Mouse (Mus musculus) limb, embryonic 14.5 days (tissue): ENCODE data around the gene Nudcd3. TPM values are rescaled to one million over a fixed set of nuclear protein-coding genes. Genes with fewer than 3 reads are reported as not detected.

Experiments
- ATAC-seq: fragments of 200-750 bp; cut with Nextera tagmentation; 2 replicates; pipeline ENCODE4 v1.8.0; 2017; ENCODE audit warnings: low read depth, moderate number of reproducible peaks, moderate TSS enrichment; ENCODE audit not compliant: low FRiP score
- DNase-seq: peaks from one replicate; pipeline ENCODE4 v3.0.0-alpha.2; 2015; ENCODE audit warnings: low spot score
- H3K27ac ChIP-seq: fragments of 300-500 bp; sonication (generic); replicated peaks from 2 replicates; pipeline ENCODE4 v1.5.1; 2014; ENCODE audit warnings: low read depth, mild to moderate bottlenecking, low read length, moderate library complexity, mixed read lengths
- H3K27me3 ChIP-seq: fragments of 300-500 bp; sonication (generic); 2 replicates; pipeline ENCODE4 v1.6.1; 2014; ENCODE audit warnings: low read length, mixed read lengths; ENCODE audit not compliant: control insufficient read depth, insufficient read depth
- H3K36me3 ChIP-seq: fragments of 300-500 bp; sonication (generic); 2 replicates; pipeline ENCODE4 v1.6.1; 2014; ENCODE audit warnings: mild to moderate bottlenecking, low read length, moderate library complexity, mixed read lengths; ENCODE audit not compliant: control insufficient read depth, insufficient read depth
- H3K4me1 ChIP-seq: fragments of 300-500 bp; sonication (generic); 2 replicates; pipeline ENCODE4 v1.6.1; 2014; ENCODE audit warnings: antibody characterized with exemption, low read length, mixed read lengths; ENCODE audit not compliant: control insufficient read depth, insufficient read depth
- H3K4me2 ChIP-seq: fragments of 300-500 bp; sonication (generic); replicated peaks from 2 replicates; pipeline ENCODE4 v1.6.1; 2014; ENCODE audit warnings: low read depth, mild to moderate bottlenecking, low read length, moderate library complexity; ENCODE audit not compliant: severe bottlenecking
- H3K4me3 ChIP-seq: fragments of 300-500 bp; sonication (generic); replicated peaks from 2 replicates; pipeline ENCODE4 v1.5.1; 2014; ENCODE audit warnings: low read length
- H3K9ac ChIP-seq: fragments of 300-500 bp; sonication (generic); 2 replicates; pipeline ENCODE4 v1.6.1; 2014; ENCODE audit warnings: mild to moderate bottlenecking, low read depth, low read length, moderate library complexity; ENCODE audit not compliant: severe bottlenecking
- H3K9me3 ChIP-seq: fragments of 300-500 bp; sonication (generic); 2 replicates; pipeline ENCODE4 v1.6.1; 2016; ENCODE audit warnings: low read length; ENCODE audit not compliant: control insufficient read depth
- POLR2A ChIP-seq: fragments of 200-500 bp; IDR thresholded peaks from 2 replicates; pipeline ENCODE4 v1.8.0; 2012; ENCODE audit warnings: inconsistent platforms, mild to moderate bottlenecking, moderate library complexity, borderline replicate concordance; ENCODE audit not compliant: insufficient read depth, insufficient read length; ENCODE audit errors: extremely low read depth
- WGBS: fragments of 180-500 bp; shearing (Covaris S2); extraction: QIAGEN DNeasy Blood & Tissue Kit; methylation state at CpG from one replicate; pipeline ENCODE4 v1.1.7; 2014; 5-methylcytosine and 5-hydroxymethylcytosine counted together
- polyA plus RNA-seq, 2 experiments: library from polyadenylated mRNA; depleted of rRNA in 1 of 2; stranded (reverse) in 1 of 2; unstranded in 1 of 2; fragments of >200 nt; fragmentation: Nextera tagmentation in 1 of 2; extraction: Ambion mirVana in 1 of 2; gene quantifications; 2 replicates each; pipeline versions ENCODE4 v1.2.1 to v1.2.3; 2012 to 2014

Nudcd3 gene
- polyA plus RNA-seq, 2 experiments = 32.1 to 45.9 TPM

GRCm38 (mm10) chr11:6086991-6087390 is 113.2 kb downstream of the Nudcd3 start:
- Histone ChIP-seq H3K36me3 (no peaks in the 10 kb centered on the region), H3K4me1 (no peaks in the 10 kb centered on the region), H3K27me3 (no peaks in the 10 kb centered on the region), H3K9ac (no peak overlapping the region), H3K4me2 (no peak overlapping the region), H3K27ac (no peak overlapping the region), H3K4me3 (no peak overlapping the region), H3K9me3 (no peaks in the 10 kb centered on the region)
- 46% methylated on average over 4 of the region's 4 CpGs for WGBS
- DNase-seq (no peak), ATAC-seq (no peak)
- no peak for TF ChIP-seq POLR2A

GRCm38 (mm10) chr11:6078737-6079136 is 121.5 kb downstream of the Nudcd3 start:
- WGBS = 78% methylated on average over 2 of the region's 2 CpGs

GRCm38 (mm10) chr11:6075618-6076066 is 124.6 kb downstream of the Nudcd3 start:
- ATAC-seq (no peak), DNase-seq (no peak)
- Histone ChIP-seq H3K27me3 (no peaks in the 10 kb centered on the region), H3K9me3 (no peaks in the 10 kb centered on the region), H3K36me3 (no peaks in the 10 kb centered on the region), H3K27ac (no peak overlapping the region), H3K9ac (no peak overlapping the region), H3K4me1 (no peaks in the 10 kb centered on the region), H3K4me3 (no peak overlapping the region), H3K4me2 (no peak overlapping the region)
- no peak for TF ChIP-seq POLR2A
- WGBS = 47% methylated on average over 8 of the region's 8 CpGs

More at GRCm38 (mm10) chr11:6078737-6079136, 121.5 kb downstream of the Nudcd3 start:
- no peak overlapping the region for H3K9ac ChIP-seq
- ATAC-seq (no peak), DNase-seq (no peak)
- no peak overlapping the region for H3K27ac ChIP-seq
- H3K27me3 ChIP-seq = no peaks in the 10 kb centered on the region
- no peaks in the 10 kb centered on the region for H3K4me1 ChIP-seq
- no peaks in the 10 kb centered on the region for H3K9me3 ChIP-seq
- H3K4me3 ChIP-seq = no peak overlapping the region
- H3K4me2 ChIP-seq = no peak overlapping the region
- H3K36me3 ChIP-seq = no peaks in the 10 kb centered on the region
- no peak for TF ChIP-seq POLR2A

- Histone ChIP-seq H3K36me3 (no peaks in the 10 kb centered on the region), H3K4me3 (no peak overlapping the region), H3K9me3 (no peaks in the 10 kb centered on the region), H3K4me2 (0 out of 2 replicates have a peak overlapping the region, but pooled peaks have one; percentile 6), H3K27me3 (peaks cover 61% of the 10 kb centered on the region), H3K27ac (no peak overlapping the region), H3K9ac (no peak overlapping the region), H3K4me1 (peaks cover 5% of the 10 kb centered on the region; the same call in 1 of the 2 replicates)
- no peak for TF ChIP-seq POLR2A
- ATAC-seq (no peak), DNase-seq (peak; percentile 41)
- WGBS = 8% methylated on average over 18 of the region's 19 CpGs
These were observed 131.8 kb downstream of the Nudcd3 start for GRCm38 (mm10) chr11:6068181-6068957.

- ATAC-seq = no peak
- 35% methylated on average over 9 of the region's 9 CpGs for WGBS
- Histone ChIP-seq H3K27ac (no peak overlapping the region), H3K36me3 (no peaks in the 10 kb centered on the region), H3K9me3 (no peaks in the 10 kb centered on the region), H3K27me3 (peaks cover 72% of the 10 kb centered on the region), H3K4me2 (no peak overlapping the region), H3K4me3 (no peak overlapping the region), H3K9ac (no peak overlapping the region), H3K4me1 (peaks cover 5% of the 10 kb centered on the region; the same call in 1 of the 2 replicates)
- no peak for DNase-seq
- no peak for TF ChIP-seq POLR2A
These were observed 133.1 kb downstream of the Nudcd3 start for GRCm38 (mm10) chr11:6067160-6067559.
